Mouse (Mus musculus) layer of hippocampus, adult 2 months (tissue): ENCODE measurements at regions not wholly inside any gene's neighbourhood (a gene's known extent, or its start where the extent isn't known, plus 50 kb on each side); places are given as distances from the start of the nearest gene placed in this dataset.

ENCODE experiments used
- DNase-seq, 2 experiments: peaks; one replicate each; pipeline ENCODE4 v3.0.0; 2022; ENCODE audit warnings: low spot score in 2 of 2
- H3K27ac ChIP-seq: fragments of 200-600 bp; 2 replicates; pipeline ENCODE4 v1.8.1; 2022
- H3K4me3 ChIP-seq: fragments of 200-600 bp; 2 replicates; pipeline ENCODE4 v1.8.1; 2022; ENCODE audit warnings: mild to moderate bottlenecking
- CTCF ChIP-seq: fragments of 200-600 bp; conservative IDR thresholded peaks from 2 replicates; pipeline ENCODE4 v1.8.1; 2022; ENCODE audit warnings: antibody characterized with exemption, mild to moderate bottlenecking, moderate library complexity

DNA sequence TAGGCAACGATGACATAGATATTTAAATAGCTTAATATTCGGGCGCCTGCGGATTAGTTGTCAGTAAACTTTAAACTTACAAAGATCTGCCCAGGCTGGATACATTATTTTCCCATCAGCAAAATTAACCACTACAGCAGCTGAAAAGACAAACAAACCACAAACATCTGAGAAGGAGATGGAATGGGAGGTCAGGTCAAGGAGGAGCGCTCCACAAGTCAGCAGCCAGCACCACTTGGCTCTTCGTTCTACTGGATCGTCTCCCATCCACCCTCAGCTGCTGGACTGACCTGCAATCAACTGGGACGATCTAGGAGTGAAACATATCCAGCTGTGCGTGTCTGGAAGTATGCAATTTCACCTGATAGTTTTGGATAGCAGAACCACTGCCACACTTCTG, 599.3 kb downstream of the Ptprc start:
- no peak for DNase-seq
- H3K27ac ChIP-seq = no peak overlapping the region
- no peak overlapping the region for H3K4me3 ChIP-seq
- no peak for TF ChIP-seq CTCF

DNA sequence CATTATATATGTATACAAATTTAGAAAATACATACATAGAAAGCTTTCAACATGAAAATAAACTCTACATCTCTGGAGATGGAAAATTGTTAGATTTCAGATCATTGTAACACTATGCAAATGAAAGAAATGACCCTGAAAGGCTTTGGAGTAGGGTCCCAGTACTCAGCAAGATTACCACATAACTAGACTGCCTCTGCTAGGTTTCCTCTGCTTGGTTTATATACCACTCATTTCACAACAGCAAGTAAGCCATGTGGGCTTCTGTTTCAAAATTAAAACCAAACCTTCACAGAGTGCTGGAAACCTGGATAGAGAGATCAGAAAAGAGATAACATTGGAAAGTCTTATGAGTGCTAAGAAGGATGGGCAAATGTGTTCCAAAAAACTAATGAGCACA, 600.1 kb downstream of the Ptprc start:
- no peak for TF ChIP-seq CTCF
- no peak for DNase-seq
- no peak overlapping the region for H3K4me3 ChIP-seq
- no peak overlapping the region for H3K27ac ChIP-seq

DNA sequence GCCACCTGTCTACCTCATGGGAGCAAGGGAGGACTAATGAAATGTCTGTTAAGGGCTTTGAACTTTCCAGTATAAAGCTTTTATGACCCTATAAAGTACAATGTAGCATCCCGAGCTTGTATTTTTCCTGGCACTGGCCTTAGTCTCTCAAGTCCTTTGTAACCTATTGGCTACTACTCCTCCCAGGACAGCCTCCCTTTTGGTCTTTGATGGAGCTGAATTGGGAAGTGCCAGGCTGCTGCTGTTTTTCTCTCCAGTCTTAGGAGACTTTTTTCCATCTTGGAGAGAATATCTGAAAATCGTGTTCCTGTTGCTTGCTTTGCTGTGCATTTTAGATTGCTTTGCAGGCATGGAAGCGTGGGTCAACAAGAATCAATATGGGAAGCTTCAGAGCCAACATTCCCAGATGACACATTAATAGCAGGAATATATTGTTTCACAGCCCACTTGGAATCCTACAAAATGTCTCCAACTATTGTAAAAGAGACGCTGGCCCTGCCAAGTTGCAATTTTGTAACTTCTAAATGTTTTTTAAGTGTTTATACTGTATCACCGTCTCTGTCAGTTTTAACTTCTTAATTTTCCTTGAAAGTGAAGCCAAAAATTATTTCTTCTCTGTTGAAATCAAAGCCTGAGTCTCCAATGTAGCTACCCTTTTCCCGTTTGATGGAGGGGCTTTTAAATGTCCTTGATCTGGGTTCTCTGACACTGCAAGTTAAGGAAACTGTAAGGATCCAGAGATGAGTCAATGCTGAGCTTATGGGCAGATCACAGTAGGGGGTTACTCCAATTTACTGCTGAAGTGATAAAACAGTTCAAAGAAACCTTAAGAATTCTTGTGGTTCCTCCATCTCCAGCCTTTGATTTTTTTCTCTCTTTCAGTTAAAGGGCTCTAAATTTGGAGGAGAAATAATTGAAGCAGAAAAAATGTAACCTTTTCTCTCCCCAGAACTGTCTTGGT, 603.3 kb downstream of the Ptprc start:
- Histone ChIP-seq H3K4me3 (no peak overlapping the region), H3K27ac (no peak overlapping the region)
- no peak for TF ChIP-seq CTCF
- peak in 1 of 2 experiments; percentile 22 for DNase-seq

DNA sequence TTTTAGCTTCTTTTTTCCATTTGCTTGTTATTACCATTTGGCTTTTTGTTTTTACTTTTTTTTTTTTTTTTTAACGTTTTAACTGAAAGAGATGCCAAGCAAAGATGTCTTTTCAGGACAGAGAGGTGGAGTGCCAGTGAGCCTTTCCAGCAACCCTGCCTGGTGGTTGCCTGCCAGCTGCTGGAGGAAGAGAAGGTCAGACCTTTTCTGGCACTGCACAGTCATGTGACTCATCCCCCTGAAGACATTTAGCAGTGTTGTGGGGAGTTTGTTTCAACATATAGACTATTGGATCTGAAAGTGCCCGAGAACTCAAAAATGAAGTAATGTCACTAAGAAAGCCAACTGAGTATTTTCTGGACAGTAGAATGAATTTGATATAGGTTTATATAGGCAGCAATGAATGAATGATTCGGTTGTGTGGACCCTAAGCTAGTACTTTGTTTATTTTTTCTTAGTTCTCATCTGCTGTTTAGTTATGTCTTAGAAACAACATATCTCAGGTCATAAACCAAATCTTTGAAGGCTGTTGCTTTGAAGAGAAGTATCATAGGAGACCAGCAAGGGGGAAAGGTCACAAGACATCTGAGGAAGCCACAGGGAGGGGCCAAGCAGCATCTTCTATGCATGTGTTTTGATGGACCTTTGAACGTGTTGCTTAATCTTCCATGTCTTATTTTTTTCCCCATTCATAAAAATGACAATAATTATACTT, 604.2 kb downstream of the Ptprc start:
- TF ChIP-seq CTCF = no peak
- Histone ChIP-seq H3K4me3 (no peak overlapping the region), H3K27ac (no peak overlapping the region)
- DNase-seq = no peak

DNA sequence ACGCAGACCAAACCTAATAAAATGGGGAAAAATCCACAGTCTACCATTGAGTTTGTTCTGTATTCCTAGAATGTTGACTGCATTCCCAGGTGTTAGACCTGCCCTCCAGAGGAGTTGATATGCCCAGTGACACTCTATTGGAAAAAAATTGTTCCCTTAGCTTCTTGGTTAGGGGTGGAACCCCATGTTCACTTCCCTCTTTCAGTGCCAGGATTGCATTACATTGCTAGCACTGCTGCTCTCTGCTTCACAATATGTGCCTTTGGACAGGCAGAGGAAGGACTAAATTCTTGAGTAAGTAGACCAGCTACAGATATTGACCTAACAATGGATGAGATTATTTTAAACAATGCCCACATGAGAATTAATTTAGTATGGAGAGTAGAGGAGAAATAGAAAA, 607.3 kb upstream of the Nr5a2 start:
- no peak for DNase-seq
- H3K27ac ChIP-seq = no peak overlapping the region
- TF ChIP-seq CTCF = no peak
- H3K4me3 ChIP-seq = no peak overlapping the region

DNA sequence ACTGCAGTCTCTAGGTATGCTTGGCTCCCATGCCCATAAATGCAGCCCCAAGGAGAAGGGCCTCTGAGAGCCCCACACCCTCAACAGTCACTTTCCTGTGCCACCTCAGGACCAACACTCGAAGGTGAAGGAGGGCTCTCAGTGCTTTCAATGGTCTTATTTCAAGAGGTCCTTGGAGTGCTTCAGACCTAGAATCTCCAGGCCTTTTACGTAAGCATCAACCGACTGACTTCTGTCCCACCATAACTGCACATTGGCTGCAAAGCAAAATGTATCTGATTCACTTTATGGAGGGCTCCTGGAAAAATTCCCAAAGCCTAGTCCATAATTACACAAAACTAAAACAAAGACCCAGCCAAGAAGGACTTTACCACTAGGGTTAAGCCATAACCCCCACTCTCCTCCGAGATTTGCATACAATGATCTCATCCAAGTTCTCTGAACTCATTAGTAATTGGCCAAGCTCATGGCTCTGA, 605.4 kb upstream of the Nr5a2 start:
- H3K4me3 ChIP-seq = no peak overlapping the region
- no peak overlapping the region for H3K27ac ChIP-seq
- TF ChIP-seq CTCF = no peak
- no peak for DNase-seq

DNA sequence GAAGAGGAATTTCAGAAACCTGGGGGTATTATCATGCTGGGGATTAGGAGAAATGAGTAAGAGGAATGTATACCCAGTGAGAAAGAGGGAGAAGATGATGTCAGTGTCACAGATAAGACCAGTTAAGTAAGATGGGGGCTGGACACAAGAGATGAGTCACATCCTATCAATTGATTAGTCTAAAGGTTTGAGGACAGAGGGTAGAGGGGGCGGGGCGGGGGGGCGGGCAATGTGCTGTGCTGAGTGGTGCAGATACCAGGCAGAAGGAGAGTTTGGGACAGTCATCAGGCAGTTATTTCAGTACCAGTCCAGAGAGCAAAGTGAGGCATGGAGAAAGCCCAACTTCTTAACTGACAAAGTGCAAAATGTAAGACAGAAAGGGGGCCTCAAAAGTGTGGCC, 601.4 kb upstream of the Nr5a2 start:
- Histone ChIP-seq H3K4me3 (no peak overlapping the region), H3K27ac (no peak overlapping the region)
- DNase-seq = no peak
- no peak for TF ChIP-seq CTCF

DNA sequence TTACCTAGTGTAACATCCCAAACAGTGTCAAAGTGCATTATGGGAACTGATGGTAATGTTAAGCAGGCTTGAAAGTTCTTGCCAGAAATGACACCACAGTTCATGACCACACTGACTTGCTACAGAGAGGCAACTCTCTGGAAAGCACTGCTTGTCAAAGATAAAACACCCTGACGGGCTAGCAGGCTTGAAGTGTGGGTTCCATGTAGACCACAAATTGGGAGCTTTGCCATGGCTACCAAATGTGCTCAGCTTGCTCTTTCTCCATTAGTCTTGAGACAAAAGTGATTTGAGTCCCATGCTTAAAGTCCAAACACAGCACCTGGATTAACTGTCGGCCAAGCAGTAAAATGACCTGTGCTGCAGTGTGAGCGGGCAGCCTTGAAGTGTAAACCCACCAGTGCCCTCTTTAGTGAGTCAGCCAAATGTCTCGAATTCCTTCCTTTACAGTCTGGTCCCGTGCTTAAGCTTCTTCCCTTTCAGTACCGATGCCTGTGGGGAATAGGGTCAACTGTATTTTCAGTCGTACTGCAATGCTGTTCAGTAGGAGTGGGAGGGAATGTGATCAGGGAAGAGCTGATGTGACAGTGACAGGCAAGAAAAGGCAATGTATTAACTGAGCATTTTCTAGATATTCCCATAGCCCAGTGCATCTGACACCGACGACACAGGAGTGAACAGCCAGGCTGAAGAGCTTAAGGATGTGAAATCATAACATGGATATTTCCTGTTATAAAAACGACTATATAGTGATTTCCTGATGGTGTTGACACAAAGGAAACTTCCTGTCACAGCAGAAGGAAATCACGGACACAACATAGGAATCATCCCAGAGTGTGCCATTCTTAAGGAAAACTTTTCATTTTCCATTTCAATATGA, 600.4 kb upstream of the Nr5a2 start:
- Histone ChIP-seq H3K27ac (no peak overlapping the region), H3K4me3 (no peak overlapping the region)
- no peak for TF ChIP-seq CTCF
- no peak for DNase-seq

DNA sequence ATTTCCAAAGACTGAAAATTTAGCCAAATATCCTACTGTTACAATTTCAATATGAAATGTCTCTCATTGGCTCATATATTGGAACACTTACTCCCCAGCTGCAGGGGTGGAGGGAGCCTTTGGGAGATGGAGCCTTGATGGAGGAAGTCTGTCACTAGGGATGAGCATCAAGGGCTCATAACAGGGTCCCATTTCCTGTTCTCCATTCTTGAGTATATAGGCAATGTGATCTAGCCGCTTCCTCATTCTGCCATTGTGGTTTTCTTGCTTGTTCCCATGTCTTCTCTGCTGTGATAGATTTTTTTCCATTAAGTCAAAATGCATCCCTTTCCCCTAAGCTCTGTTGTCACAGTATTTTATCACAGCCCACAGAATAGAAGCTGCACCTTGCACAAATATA, 589.4 kb upstream of the Nr5a2 start:
- H3K4me3 ChIP-seq = no peak overlapping the region
- H3K27ac ChIP-seq = no peak overlapping the region
- no peak for TF ChIP-seq CTCF
- no peak for DNase-seq

DNA sequence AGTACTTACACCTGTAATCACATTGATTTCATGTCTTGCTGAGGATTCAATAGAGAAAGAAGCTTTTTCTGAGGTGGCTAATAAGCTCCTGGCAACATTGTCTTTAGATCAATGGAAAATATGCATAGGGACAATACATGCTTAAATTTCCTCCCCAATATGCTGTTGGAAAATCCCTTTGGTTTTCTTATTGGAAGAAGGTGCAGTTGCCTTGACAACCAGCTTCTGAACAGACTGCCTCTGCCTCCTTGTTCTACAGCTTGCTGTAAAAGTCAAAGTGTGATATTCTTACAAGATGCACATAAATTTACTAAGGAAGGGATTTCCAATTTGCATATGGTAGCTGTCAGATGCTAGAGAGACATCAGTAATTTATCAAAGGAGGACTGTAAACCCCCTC, 585.4 kb upstream of the Nr5a2 start:
- DNase-seq = peak; percentile 29 to 58
- Histone ChIP-seq H3K4me3 (no peak overlapping the region), H3K27ac (peak overlapping the region; percentile 70; the same call in 1 of the 2 replicates)
- TF ChIP-seq CTCF = no peak

DNA sequence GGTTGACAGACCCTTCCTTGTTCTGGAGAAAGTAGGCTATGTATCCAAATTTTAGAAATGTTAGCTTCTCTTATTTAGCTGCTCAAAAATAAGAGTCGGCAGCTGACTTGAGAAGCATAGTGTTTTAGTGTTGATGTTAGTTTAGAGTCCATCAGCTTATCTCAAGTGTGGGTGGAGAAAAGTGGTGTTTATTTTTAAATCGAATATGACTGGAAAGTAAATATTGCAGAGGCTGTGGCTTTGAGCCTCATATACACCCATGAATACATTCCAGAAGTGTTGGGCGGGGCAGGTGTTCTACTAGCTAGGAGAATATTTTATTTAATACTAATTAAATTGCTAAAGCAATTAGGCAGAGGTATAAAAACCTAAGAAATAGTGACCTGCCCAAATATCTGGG, 583.6 kb upstream of the Nr5a2 start:
- no peak for DNase-seq
- H3K4me3 ChIP-seq = no peak overlapping the region
- TF ChIP-seq CTCF = no peak
- H3K27ac ChIP-seq = no peak overlapping the region

DNA sequence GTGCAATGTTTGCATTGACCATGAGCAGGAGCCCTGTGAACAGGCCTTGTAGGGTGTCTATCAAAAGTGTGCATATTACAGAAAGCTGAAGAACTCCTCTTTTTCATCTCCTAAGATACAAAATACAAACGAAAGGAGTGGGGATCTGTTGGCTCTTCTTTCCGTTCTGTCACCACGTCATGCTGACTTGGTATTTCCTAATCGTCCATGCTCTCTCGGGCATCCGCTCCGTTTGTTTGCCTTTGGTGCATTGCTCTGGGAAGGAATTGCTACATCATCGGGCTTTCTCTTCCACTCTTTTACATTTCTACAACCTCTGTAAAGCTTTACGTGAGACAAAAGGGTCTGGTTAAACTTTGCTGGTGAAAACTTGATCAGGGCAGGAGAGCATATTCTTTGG, 581.2 kb upstream of the Nr5a2 start:
- DNase-seq = no peak
- Histone ChIP-seq H3K27ac (no peak overlapping the region), H3K4me3 (no peak overlapping the region)
- TF ChIP-seq CTCF = no peak
